Mouse (Mus musculus) layer of hippocampus, postnatal 36 days (tissue): Measurements from ENCODE around the gene Vps18. TPM values are rescaled to one million over a fixed set of nuclear protein-coding genes. Genes with fewer than 3 reads are reported as not detected.

Experiments
- DNase-seq, 2 experiments: peaks; one replicate each; pipeline ENCODE4 v3.0.0; 2022
- total RNA-seq, 2 experiments: library from RNA; stranded (reverse); gene quantifications; 2 replicates each; pipeline ENCODE4 v1.2.3; 2021

Vps18 gene
- total RNA-seq, 2 experiments from 2014 or later, result 40.6 to 41.5 TPM

DNA sequence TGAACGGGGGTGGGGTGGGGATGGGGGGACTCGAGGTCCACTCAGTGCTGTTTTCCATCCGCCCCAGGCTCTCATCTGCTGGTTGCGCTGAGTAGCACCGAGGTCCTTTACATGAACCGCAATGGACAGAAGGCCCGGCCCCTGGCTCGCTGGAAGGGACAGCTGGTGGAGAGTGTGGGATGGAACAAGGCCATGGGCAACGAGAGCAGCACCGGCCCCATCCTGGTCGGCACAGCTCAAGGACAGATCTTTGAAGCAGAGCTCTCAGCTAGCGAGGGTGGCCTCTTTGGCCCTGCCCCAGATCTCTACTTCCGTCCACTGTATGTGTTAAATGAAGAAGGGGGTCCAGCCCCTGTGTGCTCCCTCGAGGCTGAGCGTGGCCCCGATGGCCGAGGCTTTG is 4.3 kb downstream of the Vps18 start:
- DNase-seq, result no peak

DNA sequence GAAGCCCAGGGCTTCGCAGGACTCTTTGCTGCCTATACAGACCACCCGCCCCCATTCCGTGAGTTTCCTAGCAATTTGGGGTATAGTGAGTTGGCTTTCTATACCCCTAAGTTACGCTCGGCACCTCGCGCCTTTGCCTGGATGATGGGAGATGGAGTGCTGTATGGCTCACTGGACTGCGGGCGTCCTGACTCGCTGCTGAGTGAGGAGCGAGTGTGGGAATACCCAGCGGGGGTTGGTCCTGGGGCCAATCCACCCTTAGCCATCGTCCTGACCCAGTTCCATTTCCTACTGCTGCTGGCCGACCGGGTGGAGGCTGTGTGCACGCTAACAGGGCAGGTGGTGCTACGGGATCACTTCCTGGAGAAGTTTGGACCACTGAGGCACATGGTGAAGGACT is 4.8 kb downstream of the Vps18 start:
- DNase-seq, result no peak

DNA sequence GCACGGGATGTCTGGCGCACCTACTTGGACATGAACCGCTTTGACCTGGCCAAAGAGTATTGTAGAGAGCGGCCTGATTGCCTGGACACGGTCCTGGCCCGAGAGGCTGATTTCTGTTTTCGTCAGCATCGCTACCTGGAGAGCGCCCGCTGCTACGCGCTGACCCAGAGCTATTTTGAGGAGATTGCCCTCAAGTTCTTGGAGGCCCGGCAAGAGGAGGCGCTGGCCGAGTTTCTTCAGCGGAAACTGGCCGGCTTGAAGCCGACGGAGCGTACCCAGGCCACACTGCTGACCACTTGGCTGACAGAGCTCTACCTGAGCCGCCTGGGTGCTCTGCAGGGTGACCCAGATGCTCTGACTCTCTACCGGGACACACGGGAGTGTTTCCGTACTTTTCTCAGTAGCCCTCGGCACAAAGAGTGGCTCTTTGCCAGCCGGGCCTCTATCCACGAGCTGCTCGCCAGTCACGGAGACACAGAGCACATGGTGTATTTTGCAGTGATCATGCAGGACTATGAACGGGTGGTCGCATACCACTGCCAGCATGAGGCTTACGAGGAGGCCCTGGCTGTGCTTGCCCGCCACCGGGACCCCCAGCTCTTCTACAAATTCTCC is 5.3 kb downstream of the Vps18 start:
- DNase-seq, result no peak

DNA sequence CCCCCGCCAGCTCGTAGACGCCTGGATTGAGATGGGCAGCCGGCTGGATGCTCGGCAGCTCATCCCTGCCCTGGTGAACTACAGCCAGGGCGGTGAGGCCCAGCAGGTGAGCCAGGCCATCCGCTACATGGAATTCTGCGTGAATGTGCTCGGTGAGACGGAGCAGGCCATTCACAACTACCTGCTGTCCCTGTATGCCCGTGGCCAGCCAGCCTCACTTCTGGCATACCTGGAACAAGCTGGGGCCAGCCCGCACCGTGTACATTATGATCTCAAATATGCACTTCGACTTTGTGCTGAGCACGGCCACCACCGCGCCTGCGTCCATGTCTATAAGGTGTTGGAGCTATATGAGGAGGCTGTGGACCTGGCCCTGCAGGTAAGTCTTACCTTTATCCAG is 5.9 kb downstream of the Vps18 start:
- DNase-seq, result no peak

DNA sequence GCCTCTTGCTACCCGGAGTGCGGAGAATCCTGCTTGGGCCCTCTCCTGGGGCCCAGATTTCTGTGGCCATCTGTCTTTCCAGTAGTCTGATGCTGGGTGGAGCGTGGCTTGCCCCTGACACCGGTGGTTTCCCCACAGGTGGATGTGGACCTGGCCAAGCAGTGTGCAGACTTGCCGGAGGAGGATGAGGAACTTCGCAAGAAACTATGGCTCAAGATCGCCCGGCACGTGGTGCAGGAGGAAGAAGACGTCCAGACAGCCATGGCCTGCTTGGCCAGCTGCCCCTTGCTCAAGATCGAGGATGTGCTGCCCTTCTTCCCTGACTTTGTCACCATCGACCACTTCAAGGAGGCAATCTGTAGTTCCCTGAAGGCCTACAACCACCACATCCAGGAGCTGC is 8.2 kb downstream of the Vps18 start:
- no peak for DNase-seq

DNA sequence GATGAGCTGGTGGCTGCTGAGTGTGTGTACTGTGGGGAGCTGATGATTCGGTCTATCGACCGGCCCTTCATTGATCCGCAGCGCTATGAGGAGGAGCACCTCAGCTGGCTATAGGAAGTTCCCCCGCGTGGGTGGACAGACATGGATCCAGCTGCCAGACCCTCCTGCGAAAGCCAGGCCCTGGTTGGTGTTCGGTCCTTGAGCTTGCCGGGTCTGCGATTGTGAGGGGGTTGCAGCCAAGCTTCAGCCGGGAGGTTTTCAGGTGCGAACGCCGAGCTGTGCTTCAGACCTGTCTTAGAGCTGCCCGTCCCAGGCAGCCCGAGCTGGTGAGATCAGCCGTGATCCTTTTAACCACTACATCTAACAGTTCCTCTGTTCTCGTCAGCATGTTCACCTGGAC is 9.0 kb downstream of the Vps18 start:
- DNase-seq, result no peak

DNA sequence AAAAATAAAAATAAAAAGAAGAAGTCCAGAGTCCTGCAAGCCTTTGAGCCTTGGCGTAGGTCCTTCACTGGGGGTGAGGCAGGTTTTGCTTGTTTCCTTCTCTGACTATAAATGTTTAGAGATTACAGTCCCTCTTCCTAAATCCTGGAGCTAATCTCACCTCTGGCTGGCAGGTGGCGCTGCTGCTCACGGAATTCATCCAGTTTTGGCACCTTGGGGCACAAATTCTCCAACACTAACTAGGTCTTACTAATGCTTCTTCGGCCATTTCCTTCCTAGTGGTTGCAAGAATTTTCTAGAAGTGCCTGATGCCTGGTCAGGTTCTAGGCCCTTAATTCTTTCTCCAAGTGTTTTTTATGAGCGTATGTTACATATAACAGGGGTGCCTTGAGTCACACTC is 9.8 kb downstream of the Vps18 start:
- DNase-seq, result peak; percentile 44 to 66

DNA sequence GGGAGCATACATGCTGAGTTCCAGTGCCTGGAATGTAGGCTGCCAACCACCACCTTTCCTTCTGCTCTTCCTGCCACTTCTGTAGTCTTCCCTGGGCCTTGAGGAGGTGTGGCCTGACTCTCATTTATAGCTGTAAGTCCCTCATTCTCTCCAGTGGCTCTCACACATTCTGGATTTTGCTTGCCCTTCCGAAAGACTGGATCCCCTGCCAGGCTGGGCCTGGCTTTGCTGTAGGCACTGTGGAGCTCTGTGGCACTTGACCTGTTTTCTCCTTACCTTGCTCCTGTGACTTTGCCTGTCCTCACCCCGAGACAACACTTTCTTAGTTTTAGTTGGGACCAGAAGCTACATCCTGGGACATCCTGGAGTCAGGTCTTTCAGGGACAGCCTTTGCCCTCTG is 10.3 kb downstream of the Vps18 start:
- no peak for DNase-seq

DNA sequence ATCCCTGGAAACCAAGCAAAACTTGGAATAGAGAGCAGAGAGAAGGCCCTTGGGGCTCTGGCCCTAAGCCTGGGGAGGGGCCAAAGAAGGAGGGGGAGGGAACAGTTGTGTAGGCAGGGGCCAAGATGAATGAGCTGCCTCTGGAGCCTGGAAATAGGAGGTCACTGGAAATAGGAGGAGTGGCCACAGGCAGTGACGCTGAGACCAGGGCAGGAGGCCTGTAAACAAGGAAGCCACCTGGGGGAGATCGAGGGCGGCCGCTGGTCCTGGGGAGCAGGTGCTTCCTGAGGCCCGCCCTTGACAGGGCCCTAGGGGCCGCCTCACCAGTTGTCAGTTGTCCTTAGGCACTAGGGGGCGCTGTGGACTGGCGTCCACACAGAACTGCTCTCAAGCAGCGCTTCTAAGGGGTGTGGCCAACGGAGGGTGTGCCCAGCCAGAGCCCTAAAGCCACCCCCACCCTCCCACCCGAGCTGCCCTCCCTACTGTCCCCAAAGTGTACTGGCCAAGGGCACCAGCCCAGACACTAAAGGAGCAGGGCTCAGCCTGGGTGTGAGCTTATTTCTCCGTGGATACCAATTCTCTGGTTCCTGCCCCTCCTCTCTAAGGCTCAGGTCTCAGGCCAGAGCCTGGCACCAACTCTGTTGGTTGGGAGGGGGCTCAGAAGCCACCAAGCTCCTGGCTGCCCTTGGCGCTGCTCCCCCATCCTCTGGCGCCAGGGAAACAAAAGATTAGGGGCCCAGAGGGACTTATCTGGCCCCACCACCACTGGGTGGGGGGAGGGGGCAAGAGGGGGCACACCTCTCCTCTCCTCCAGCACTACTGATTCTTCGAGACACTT is 11.7 kb downstream of the Vps18 start:
- DNase-seq, result no peak

DNA sequence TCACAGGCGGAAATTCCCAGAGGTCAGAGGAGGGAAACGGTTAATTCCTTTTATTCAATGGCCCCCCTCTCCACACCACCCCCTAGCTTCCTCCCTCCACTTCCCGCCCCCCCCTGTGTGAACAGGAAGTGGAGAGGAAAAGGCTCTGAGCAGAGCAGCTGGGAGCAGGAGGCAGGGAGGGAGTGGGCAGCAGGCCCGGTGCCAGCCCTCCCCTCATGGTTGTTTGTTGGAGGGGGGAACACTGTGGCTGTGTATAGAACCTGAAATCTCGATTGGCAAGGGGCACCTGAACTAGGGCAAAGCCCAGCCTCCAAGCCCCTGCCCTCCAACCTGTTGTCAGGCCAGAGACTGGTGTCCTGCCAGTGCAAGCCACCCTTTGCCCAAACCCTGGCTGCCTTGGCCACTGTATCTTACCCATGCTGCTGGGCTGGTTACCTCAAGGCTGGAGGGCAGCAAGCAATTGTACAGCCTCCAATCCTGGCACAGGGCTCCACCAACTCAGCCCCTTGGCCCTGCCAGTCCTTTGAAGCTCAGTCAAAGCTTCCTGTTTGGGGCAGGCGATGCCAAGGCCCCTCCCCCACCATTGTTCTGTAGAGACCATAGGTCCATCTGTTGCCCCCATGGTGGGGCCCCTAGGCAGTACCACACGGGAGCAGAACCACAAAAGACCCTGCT is 12.4 kb downstream of the Vps18 start:
- no peak for DNase-seq

DNA sequence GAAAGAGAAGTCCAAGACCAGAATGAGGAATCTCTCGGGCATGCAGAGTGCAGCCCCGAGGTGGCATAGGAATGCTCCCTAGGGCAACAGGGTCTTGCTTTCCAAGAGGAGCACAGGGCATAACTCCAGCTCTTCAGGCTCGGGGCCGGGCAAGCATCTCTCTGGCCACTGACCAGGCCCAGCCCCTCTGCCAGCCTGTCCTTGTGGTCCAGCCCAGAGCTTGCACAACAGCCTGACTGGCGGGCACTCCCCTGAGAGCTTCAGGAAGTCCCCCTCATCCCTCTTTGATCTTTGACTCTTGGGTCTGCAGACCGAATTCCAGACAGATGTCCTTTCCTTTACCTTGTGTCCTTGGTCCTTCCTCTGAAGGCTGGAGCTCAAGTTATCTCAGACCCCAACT is 14.3 kb downstream of the Vps18 start:
- no peak for DNase-seq

DNA sequence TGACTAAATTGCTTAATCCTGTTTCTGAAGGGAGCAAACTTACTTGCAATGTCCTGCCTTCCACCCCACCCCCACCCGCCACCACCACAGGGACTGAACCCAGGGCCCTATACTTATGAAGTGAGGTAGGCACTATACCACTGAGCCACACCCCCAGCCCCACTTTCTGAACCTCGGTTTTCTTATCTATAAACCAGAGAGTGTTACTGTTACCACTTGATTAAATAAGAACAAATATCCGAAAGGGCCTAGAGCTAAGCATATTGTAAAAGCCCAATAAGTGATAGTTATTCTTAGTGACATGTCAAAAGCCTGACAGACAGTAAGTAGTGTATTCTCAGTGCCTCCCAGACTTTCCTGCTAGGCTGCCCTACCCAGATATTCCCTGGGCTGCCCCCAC is 15.9 kb downstream of the Vps18 start:
- no peak for DNase-seq

DNA sequence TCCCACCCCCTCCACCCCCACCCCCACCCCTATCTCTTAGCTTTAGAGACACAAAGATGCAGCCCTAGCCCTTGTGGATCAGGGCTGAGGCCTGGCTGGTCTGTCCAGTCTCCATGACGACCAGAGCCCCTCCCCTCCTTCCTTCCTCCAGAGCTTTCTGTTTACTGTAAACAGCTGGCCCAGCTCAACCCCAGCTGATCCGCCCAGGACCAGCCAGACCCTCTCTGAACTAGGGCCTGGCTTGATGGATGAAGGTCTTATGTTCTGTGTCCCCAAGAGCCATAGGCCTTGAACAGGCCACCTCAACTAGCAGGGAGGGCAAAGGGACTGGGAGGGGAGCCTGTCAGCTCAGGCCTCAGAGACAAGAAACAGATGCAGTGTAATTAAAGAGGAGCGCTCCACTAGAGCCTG is 16.3 kb downstream of the Vps18 start:
- no peak for DNase-seq

DNA sequence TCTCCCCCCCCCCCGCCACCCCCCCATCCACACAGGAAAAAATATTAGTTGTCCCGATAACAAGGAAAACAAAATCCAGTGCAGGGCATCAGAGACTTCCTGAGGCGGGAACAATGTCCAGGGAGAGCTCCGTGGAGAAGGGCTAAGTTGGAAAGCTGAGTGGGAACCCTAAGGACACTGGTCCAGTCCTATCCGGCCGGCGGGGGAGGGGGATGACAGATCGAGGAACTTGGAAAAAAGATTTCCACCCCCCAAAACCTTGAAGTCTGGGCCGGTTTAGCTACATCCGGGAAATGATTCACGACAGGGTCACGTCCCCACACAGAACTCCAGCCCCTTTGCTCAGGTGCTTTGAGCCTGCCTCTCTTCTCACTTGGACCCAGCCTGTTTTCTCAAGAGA is 23.0 kb downstream of the Vps18 start:
- no peak for DNase-seq

DNA sequence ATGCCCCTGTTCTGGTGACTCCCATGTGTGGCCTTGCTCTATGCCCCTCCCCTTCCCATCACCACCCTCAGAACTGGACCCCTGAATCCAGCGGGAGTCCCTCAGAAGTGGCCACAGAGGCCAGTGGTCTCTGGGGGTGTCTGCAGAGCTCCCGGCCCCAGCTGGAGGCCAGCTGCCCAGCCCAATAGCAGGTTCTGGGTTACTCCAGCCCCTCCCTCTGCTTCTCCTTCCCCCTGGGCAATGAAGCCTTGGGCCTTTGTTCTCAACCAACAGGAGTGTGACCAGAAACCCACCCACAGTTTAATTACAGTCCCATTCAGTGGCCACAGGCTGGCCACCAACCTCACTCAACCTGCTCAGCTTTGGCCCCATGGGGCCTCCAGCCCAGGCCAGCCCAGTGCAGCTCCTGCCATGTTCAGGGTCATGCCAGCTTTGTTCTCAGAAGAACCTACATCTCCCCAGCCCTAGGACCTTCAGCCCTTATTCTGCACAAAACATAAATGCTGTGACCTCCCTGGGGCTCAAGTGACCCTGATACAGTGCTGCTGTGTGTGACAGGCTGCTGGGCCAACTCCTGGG is 23.9 kb downstream of the Vps18 start:
- no peak for DNase-seq

DNA sequence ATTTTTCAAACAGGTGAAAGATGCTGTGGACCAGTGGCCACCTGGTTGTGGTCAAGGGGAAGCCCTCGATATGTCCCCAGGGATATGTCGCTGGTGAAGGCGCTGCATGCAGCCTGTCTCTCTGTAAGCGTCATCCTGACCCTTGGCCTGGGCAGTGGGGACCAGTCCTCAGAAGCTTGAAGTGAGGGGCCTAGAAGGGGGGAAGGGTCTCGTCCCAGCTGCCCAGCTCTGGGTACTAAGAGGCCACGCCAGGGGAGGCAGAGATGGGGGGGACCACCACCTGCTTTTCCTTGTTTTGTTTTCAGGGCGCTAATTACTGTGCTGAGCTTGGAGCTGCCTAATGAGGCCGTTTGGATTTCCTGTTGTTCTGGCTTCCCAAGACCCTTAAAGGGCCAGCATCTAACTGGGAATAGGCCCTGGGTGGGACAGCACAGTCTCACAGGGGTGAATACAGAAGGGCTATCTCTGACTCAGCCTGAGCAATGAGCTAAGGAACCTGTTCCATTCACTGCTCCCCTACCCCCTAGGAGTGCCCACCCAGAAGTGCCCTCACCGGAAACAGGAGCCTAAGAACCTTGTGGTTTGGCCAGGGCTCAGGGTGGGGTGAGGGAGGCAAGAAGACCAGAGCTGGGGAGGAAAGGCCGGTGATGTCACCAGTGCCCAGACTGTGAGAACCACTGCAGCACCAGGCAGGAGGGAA is 25.4 kb downstream of the Vps18 start:
- DNase-seq, result no peak

DNA sequence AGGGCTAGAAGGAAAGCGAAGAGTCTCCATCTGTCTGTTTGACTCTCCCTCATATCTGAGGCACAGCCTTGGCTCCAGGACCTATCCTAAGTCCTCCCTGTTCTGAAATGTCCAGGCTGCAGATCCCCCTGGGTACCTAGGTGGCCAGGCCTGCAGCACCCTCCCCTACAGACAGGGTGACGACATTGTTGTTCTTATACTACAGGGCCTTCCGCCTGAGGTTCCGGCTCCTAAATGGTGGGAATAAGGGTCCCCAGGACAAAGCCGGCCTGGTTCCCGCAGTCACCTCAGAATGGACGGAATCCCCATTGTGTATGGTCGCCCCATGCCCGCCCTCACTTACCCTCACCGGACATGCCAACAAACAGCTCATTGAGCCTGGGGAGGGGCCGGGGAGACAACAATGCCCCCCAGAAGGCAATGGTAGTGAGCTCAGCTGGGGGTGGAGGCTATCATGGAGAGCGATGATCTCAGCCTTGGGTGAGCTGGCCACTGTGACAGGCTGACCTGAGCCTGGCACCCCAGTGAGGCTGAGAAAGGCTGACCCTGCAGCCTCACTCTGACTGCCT is 26.3 kb downstream of the Vps18 start:
- DNase-seq, result no peak

DNA sequence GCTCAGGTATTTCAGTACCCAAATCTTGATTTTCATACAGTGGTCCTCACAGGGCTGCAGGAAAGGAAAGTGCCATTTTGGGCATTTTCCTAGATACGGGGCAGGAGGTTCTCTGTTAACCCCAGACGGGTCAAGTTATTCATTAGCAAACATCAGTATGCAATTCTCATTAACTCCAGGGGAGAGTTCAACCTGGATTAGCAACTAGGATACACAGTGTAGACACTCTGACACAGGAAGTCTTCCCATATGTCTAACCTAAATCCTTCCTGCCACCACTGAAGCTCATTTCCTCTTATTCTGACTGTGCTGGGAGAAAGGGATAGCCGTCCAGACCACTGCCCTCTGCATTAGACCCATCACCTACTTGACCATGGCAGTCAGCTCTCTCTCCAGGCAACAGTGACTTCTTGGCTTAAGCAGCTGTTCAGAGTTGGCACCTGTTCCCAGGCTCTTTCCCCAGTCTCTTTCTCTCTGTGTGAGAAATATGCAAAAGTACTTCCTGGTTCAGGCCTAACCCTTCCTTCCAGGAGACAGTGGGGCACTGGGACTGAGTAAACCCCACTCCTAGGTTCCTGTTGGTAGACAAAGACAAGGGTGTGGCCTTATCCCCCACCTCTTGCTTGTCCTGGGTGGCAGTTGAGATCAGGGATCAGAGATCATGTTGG is 29.6 kb downstream of the Vps18 start:
- DNase-seq, result no peak

DNA sequence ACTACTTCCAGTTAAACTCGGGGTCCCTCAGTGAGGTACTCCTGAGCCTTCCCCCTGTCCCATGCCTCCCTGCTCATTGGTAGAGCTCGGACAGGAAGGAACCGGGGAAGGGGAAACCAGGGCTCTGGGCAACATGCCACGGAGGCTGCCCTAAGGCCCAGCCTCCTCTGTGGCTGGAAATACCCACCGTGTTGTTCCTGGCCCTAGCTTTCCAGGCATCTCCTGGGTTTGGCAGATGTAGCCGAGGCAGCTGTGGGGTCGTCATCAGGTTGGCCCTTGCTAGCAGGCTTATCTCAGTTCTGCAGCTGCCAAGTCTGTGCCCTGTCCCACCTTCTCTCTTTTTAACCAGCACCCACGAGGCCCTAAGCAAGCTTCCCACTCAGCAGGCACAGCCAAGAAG is 32.0 kb downstream of the Vps18 start:
- DNase-seq, result no peak

DNA sequence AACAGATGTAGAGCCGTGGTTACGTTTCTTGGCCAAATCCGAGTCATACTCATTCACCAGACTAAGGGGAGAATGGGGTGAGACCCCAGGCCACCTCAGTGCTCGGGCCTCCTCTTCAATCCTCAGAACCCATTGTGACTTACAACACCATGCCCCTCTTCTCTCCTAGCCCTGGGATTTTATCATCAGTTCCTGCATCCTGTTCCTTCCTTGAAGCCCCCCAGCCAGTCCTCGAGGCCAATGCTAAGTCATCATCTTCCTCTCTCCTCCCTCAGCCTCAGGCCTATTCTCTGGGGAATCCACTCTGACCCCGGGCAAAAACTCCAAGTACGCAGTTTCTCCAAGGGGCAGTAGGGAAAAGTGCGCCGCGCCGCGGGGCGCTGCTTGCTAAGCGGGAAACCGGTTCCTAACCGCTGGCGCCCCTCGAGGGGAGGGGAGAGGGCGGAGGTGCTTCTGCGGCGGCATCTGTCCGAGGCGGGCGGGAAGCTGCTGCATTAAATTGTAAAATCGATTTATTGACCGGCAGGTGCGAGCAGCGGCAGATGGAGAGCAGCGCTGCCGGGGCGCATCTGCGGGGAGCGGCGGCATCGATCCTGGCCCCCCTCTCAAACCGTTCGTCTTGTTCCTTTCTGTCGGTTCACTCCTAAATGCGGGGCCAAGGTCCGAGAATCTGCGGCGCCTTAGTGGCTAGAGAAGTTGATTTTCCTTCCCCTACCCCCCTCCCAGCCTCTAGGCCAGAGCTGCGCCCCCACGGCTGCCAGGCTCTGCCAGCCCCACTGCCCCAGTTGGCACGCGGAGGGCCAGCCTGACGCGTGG is 33.4 kb downstream of the Vps18 start:
- DNase-seq, result no peak
